Mouse (Mus musculus) thymus, adult 2 months (tissue): ENCODE measurements around the gene Gm10300.

Source experiments
- CTCF ChIP-seq: fragments of 200-500 bp; IDR thresholded peaks from 2 replicates; pipeline ENCODE4 v1.5.1; 2012; ENCODE audit warnings: mild to moderate bottlenecking, control low read depth, low read length, moderate library complexity, borderline replicate concordance; ENCODE audit not compliant: control insufficient read depth, poor library complexity, insufficient read depth; ENCODE audit errors: extremely low read depth
- POLR2A ChIP-seq: fragments of 200-500 bp; IDR thresholded peaks from 2 replicates; pipeline ENCODE4 v1.6.1; 2012; ENCODE audit warnings: mild to moderate bottlenecking, low read length, control low read depth, moderate library complexity; ENCODE audit not compliant: control insufficient read depth, poor library complexity, insufficient read depth; ENCODE audit errors: extremely low read depth

GRCm38 (mm10) chr4:132101152-132101551 lies 26.7 kb downstream of the Gm10300 start:
- TF ChIP-seq POLR2A (no peak), CTCF (no peak)
